Mouse (Mus musculus) left cerebral cortex, adult 18-20 months (tissue): ENCODE results near the gene Mink1. TPM values are rescaled to one million over a fixed set of nuclear protein-coding genes. Genes with fewer than 3 reads are reported as not detected.

Experiments
- DNase-seq, 2 experiments: peaks; one replicate each; pipeline ENCODE4 v3.0.0; 2021 to 2022; ENCODE audit warnings: low spot score in 2 of 2, mixed read lengths in 1 of 2
- total RNA-seq, 2 experiments: library from RNA; stranded (reverse); gene quantifications; 2 replicates each; pipeline ENCODE4 v1.2.3; 2021

Mink1 gene
- total RNA-seq, 2 experiments from 2014 or later = 396 to 435 TPM

DNA sequence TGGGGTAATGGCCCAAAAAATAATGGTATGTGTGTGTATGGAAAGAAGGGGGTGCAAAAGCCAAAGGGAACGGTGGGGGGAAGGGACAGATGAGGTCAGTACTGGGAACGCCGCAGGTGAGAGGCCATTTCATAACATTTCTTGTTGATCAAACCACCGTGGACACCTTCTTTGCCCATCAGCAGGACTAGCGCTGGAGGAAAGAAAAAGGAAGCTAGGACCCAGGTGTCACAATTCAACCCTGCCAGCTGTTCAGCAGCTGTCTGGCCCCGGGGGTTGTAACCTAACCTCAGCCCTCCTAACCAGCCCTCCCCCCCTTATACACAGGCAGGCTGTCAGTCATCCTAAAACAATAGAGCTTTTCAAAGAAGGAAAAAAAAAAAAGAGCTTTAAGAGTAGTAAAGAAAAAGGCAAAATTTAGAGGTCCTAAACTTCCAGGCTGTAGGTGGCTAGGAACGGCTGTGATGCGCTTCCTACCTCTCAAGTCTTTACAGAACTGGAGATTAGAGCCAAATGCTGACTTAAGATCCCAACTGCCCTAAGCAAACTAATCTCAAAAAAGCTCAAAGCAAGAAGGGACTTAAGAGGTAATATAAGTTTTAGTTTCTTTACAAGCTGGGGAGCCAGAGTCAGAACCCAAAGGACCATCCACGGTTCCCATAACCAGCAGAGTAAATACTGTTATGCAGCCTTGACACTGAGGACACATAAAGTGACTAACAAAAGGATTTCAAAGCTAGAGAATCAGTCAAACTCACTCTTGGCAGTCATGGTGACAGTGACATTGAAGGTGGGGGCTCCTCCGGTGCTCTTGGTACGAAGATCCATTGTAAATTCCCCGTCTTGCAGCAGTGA is 89.6 kb downstream of the Mink1 start:
- DNase-seq = no peak

DNA sequence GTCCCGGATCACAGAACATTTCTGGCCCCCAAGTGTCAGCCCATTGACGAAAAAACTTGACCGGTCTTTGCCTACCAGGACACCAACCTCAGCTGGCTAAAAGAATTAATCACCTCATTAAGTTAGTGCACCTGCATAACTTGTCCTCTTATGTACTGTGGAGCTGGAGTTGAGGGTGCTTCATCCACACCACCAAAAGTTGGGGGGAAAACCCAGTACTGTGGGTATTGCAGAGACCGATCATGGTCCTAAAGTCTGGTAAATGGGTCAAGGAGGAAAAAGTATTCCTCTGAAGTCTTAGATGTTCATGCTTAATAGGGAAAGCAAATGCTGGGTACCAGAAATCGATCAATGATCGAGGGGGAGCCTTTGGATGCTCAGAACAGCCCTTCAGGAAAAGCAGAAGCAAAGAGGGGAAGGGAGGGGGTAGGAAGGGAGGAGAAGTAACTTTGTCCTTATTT is 90.2 kb downstream of the Mink1 start:
- no peak for DNase-seq

DNA sequence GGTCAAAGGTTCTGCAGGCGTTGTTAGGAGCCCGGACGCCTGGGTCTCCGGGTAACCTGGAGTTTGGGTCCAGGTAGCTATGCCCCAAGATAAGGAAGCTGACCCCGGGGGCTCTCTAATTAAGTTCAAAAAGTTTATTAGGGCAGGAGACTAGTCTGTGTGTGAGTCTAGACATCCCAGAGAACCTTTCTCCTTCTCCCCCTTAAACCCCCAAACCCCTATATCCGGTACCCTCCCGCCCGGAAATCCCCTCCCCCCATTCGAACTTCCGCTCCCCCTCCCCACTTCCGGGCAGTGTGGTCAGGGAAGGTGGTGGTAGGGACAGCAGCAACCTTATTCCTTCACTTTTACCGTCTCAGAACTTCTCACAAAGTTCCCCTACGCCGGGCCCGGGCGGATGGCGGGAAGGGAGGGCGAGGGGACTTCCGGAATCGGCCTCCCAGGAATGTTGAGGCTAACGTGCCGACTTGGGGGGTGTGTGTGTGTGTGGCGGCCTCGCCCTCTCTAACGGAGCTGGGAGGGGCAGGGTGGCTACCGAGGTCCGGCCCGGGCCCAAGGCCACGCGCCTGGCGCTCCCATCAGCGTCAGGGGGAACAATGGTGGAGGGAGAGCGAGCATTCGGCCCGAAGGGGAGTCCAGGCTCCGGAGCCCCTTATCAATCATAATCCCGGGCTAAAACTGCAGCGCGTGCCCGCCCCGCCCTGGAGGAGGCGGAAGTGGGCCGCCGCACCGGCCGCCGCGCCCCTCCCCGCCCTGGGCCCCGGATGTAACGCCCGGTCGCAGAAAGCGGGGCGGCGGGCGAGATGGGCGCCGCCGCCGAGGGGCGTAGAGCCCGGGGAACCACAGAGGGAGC is 90.9 kb downstream of the Mink1 start:
- peak; percentile 51 to 54 for DNase-seq

DNA sequence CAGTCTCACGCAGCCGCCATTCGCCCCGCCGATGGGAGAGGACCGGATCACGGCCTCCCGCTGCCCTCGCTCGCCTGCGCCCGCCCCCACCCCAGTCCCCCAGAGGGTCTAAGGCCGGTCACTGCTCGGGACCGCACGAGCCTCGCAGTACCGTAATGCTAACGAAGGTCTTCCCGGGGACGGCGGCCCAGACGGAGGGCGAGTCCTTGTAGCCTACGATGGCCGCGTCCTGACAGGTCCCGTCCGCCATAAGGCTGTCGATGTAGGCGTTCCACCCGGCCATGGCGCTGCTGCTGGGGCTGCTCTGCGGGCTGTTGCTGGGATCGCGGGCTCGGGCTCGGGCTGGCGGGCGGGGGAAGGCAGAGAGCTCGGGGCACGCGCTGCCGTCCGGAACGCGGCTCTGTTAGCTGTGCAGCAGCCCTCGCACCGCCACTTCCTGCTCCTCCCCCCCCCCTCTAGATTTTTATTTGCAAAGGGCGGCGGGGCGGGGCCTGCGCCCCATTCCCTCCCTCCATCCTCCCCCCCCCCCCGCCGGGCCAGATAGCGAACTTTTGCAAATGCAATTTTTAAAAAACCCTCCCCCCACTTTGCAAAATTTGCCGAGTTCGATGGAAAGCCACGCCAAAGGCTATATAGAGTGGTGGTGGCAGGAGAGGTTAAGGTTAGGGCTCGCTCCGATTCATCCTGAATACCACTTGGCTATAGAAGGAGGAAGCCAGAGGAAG is 91.7 kb downstream of the Mink1 start, which contains the start of gene Pfn1:
Pfn1 (minus strand) TSS at position 447 of the 725 bp plus-strand sequence.
- DNase-seq = peak; percentile 63 to 68

DNA sequence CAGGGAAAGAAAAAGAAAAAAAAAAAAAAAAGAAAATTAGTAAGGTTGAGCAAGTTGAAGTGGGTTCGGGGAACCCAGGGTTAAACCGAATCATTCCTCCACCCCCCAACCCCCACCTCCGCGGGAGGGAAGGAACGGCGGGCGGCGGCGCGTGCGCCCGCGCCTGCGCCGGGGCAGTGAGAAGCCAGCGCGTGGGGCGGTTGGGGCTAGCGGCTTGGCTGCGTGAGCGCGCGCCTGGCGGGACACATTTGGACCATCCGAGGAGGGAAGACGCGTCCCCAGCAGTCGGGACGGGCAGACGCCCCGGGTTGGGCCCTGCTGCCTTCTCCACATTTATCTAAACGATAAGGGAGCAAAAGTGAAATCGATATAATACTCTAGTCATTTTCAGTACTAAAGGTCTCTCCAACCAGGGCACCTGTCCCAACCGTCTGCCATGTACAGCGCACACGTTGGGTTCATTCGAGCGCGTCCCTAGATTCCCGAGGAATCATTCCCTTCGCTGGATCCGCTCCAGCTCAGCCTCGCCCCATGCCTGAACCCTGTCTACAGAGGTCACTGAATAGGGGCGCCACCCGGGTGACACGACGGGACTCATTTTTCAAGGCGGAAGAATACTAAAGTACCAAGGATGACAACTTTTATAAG is 92.4 kb downstream of the Mink1 start:
- DNase-seq = peak; percentile 68 to 80

DNA sequence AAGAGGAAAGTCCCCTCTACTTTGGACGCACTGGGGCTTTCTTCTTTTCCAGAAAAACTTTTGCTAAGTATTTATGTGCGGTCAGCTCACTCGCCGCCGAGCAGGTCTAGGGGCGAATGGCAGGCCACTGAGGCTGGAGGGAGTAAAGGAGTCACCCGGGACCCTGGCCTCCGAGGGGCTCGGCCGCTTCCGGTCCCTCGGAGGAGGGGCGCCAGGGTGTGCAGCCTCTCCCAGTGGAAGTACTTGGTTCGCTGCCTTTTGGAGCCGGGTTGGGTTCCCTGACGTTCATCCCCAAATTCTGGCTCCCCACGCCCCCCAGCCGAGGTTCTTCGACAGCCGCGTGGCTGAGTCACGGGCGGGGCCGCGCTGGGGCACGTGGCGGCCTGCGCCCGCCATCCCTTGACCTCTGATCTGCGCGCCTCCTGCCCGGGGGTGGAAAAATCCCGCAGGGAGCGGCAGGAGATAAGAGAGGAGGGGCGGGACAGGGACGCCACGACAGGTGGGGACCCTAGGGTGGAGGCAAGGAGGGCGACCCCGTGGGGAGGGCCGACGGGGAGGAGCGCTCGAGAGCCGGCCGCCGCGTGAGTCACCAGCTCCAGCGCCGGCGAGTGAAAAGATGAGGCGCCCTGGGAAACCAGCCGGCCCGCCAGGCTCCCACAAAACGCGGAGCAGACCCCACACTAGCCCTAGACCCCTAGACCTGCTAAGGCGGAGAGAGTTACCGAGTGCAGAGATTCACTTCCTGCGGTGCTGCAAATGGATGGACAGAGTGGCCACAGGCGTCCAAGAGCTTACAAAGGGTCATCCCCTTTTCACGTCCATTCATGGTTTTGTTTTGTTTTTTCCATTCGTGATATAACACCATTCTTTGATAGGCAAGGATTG is 93.1 kb downstream of the Mink1 start:
- DNase-seq = no peak

DNA sequence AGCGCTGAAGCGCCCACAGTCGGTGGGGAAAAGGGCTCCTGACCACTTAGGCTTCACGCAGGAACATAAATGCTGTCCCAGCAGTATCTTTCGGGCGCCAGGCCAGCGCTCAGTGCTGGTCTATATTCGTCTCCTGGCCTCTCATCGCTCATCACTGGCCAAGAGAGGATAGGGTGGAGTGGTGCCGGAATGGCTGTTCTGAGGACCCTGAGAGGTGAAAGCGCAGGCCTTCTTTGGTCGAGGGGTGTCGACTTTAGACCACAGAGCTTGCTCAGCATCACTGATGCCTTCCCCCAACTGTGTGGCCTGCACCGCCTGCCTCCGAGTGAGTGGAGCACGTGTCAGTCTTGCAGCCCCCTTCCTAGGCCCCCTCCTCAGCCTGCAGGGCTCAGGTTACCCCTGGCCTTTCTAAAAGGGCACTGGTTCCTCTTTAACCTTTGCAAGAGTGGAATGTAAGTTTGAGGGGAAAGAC is 93.8 kb downstream of the Mink1 start:
- DNase-seq = no peak

DNA sequence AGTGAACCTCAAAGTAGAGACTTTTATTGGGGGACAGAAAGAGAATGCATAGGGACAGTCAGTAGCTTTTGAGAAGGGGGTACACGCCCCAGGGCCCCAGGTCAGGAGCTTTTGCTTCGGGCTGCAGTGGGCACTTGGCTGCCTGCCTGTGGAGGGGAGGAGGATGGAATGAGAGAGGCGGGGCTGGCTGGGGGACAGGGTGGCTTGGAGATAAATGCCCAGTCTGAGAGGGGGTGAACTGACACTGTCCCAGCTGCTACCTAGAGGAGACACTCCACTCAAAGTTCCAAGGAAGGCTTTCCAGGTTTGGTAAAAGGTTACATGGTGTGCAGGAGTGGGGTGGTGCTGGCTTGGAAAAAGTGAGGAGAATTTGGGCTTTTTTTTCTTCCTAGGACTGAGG is 94.3 kb downstream of the Mink1 start, which contains the start of gene Eno3:
Eno3 (plus strand) TSS at position 239 of the 400 bp plus-strand sequence.
- no peak for DNase-seq

DNA sequence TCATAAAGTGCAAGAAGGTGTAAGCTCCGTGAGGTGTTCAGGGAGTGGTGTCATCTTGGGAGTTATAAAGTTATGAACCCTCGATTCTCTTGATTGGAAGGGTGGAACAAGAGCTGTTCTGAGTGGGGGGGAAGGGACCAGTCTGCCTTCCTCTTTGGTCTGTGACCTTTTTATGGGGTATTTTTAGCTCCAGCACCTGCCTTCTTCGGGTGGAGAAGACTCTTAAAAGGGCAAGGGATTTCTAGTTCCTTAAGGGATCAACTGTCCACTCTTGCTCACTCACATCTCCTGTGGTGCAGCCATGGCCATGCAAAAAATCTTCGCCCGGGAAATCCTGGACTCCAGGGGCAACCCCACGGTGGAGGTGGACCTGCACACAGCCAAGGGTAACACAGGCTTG is 94.9 kb downstream of the Mink1 start:
- no peak for DNase-seq

DNA sequence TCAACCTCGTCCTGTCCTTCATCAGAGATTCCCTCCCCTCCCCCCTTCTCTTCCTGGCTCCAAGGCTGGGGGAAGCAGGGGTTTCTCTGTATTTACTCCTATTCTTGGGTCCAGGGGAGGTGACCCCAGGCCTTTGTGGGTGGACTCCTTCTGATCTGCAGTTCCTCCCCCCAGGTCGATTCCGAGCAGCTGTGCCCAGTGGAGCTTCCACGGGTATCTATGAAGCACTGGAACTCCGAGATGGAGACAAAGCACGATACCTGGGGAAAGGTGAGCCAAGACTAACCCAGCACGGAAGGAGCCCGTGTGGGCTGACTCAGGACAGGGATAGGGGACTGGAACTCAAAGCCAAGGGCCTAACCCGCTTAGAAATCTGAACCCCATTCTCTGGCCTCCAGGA is 95.3 kb downstream of the Mink1 start:
- DNase-seq = no peak

DNA sequence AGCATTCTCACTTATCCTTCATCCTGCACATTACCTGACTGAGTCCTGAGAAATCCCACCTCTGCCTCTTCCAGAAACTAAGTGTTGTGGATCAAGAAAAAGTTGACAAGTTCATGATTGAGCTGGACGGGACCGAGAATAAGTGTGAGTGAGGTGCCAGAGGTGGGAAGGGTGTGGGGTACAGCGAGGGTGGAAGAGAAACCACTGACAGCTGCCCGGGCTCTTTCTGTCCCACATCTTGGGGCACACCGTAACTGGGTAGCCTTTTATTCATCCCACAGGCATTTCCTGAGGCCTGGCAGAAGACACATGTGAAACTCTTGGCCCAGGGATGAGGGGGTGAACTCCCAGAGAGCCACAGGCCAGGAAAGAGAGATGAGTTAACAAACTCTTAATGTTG is 95.8 kb downstream of the Mink1 start:
- DNase-seq = no peak

DNA sequence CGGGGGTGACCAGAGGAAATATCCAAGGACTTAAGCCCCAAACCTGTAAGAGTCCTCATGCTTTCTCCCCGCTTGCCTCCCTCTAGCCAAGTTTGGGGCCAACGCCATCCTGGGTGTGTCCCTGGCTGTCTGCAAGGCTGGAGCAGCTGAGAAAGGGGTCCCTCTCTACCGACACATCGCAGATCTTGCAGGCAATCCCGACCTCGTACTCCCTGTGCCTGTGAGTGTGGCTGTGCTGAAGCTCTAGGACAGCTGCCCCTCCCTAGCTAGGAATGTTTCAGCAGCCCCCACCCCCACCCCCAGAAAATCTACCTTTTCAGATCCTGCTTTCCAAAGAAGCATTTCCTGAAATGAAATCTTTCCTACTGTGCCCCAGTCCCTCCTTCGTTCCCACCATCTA is 96.3 kb downstream of the Mink1 start:
- no peak for DNase-seq

DNA sequence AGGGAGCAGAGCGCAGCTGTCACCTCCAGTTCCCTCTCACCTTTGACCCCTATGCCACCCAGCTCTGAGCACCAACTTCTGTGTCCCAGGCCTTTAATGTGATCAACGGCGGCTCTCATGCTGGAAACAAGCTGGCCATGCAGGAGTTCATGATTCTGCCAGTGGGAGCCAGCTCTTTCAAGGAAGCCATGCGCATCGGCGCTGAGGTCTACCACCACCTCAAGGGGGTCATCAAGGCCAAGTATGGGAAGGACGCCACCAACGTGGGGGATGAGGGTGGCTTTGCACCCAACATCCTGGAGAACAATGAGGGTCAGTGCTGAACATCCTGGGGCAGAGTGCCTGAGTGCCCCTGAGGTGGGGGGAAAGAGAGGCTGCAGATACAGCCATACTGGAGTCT is 97.9 kb downstream of the Mink1 start:
- DNase-seq = no peak

DNA sequence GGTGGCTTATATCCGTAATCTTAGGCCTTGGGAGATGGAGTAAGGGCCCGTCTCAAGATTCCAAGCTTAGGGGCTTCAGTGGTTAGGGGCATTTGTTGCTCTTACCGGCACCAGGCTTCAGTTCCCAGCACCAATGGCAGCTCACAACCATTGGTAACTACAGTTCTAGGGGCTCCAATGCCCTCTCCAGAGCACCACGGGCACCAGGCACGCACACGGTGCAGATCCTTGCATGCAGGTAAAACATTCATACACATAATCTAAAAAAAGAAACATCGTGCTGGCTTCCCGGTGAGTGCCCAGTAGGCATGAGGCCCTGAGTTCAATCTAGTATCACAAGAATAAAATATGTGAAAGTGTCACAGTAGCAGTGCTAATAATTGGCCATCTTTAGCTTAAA is 100.4 kb downstream of the Mink1 start:
- no peak for DNase-seq

DNA sequence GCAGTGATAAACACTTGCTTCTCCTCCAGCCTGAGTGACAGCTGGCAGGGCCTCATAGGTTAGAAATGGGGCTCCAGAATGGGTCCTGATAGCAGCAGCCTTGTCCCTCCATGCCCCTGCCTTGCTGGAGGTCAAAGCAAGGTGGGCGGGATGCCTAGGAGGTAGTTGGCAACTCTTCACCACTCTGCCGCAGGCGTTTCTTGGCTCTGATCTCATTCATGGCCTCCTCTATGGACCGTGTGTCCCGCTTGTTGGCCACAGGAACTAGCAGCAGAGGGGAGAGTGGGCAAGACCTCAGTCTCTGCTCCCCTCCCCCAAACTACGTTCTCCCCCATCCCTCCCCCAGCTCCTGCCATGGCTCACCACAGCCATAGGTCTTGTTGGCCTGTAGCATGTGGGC is 101.3 kb downstream of the Mink1 start:
- DNase-seq = no peak
